Mouse (Mus musculus) lung, embryonic 16.5 days (tissue): ENCODE measurements around the gene Mecom. TPM values are rescaled to one million over a fixed set of nuclear protein-coding genes. Genes with fewer than 3 reads are reported as not detected.

Experiments used
- ATAC-seq: fragments of 200-750 bp; cut with Nextera tagmentation; 2 replicates; pipeline ENCODE4 v1.8.0; 2017; ENCODE audit warnings: low read depth, mild to moderate bottlenecking, moderate library complexity
- H3K27ac ChIP-seq: fragments of 300-500 bp; sonication (generic); 2 replicates; pipeline ENCODE4 v1.5.1; 2014; ENCODE audit warnings: mild to moderate bottlenecking, control low read depth, low read length
- H3K27me3 ChIP-seq: fragments of 300-500 bp; sonication (generic); 2 replicates; pipeline ENCODE4 v1.6.1; 2014; ENCODE audit warnings: low read depth, low read length, mixed read lengths; ENCODE audit not compliant: control insufficient read depth, insufficient read depth
- H3K36me3 ChIP-seq: fragments of 300-500 bp; sonication (generic); 2 replicates; pipeline ENCODE4 v1.6.1; 2014; ENCODE audit warnings: low read length; ENCODE audit not compliant: control insufficient read depth, insufficient read depth
- H3K4me1 ChIP-seq: fragments of 300-500 bp; sonication (generic); replicated peaks from 2 replicates; pipeline ENCODE4 v1.6.1; 2014; ENCODE audit warnings: low read length, mixed read lengths; ENCODE audit not compliant: control insufficient read depth, insufficient read depth
- H3K4me2 ChIP-seq: fragments of 300-500 bp; sonication (generic); 2 replicates; pipeline ENCODE4 v1.6.1; 2014; ENCODE audit warnings: low read depth, low read length, control low read depth
- H3K4me3 ChIP-seq: fragments of 300-500 bp; sonication (generic); 2 replicates; pipeline ENCODE4 v1.5.1; 2014; ENCODE audit warnings: mild to moderate bottlenecking, low read length, control low read depth
- H3K9ac ChIP-seq: fragments of 300-500 bp; sonication (generic); 2 replicates; pipeline ENCODE4 v1.6.1; 2014; ENCODE audit warnings: low read length, control low read depth
- H3K9me3 ChIP-seq: fragments of 300-500 bp; sonication (generic); 2 replicates; pipeline ENCODE4 v1.6.1; 2016; ENCODE audit warnings: low read length; ENCODE audit not compliant: control insufficient read depth
- WGBS: fragments of 180-500 bp; shearing (Covaris S2); extraction: QIAGEN DNeasy Blood & Tissue Kit; methylation state at CpG from one replicate; pipeline ENCODE4 v1.1.7; 2014; 5-methylcytosine and 5-hydroxymethylcytosine counted together
- polyA plus RNA-seq: library from polyadenylated mRNA; unstranded; fragments of >200 nt; fragmentation: Nextera tagmentation; extraction: Ambion mirVana; gene quantifications from 2 replicates; pipeline ENCODE4 v1.2.1, GENCODE M21; 2015

The Mecom gene
- polyA plus RNA-seq, 1 experiment from 2014 or later, result 73.4 TPM

DNA sequence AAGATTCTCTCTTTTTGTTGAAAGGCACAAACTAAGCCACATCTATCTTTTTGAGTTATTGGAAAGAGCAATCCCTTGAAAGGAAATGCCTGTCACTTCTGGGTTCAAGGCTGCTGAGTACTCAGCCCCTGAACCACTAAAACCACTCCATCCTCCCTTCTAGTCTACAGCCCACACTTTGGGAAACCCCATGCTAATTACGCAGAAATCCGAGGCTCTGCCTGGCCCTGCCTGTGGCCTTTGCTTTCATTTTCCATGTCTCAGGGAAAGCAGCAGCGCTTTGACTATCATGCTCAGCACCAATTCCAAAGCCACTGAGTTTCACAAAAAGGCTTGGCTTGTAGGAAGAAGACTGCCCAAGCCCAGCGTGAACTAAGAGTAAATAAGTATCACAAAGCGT lies 70.8 kb downstream of the Mecom start:
- no peak overlapping the region for H3K4me3 ChIP-seq
- H3K9ac ChIP-seq, result no peak overlapping the region
- no peak for ATAC-seq
- no peak overlapping the region for H3K27ac ChIP-seq
- H3K27me3 ChIP-seq, result no peaks in the 10 kb centered on the region
- H3K36me3 ChIP-seq, result no peaks in the 10 kb centered on the region
- 51% methylated on average over 5 of the region's 5 CpGs for WGBS
- H3K9me3 ChIP-seq, result no peaks in the 10 kb centered on the region
- peaks cover 13% of the 10 kb centered on the region for H3K4me1 ChIP-seq
- H3K4me2 ChIP-seq, result no peak overlapping the region

DNA sequence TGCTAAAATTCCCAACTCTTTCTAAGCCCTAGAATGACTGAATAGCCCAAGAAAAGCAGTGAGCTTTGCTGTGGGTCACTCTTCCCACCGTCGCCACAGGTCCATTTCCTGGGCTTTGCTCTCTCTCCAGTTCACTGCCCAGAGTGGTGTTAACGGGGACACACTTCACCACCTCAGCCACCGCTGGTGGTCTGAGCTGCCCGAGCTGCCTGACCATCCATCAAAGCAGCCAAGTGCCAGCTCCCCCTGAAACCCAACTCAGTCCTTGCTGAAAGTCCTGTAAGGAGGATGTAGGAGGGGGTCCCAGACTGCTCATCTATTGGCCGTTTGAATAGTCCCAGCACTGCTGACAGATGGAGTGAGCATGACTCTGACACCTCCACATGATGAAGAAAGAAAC lies 72.2 kb downstream of the Mecom start:
- Histone ChIP-seq H3K4me2 (no peak overlapping the region), H3K27me3 (no peaks in the 10 kb centered on the region), H3K9ac (no peak overlapping the region), H3K4me1 (peaks cover 10% of the 10 kb centered on the region), H3K36me3 (no peaks in the 10 kb centered on the region), H3K27ac (no peak overlapping the region), H3K9me3 (no peaks in the 10 kb centered on the region), H3K4me3 (no peak overlapping the region)
- WGBS, result 43% methylated on average over 6 of the region's 6 CpGs
- no peak for ATAC-seq

- peak; percentile 59 for ATAC-seq
These were observed 79.6 kb downstream of the Mecom start for GRCm38 (mm10) chr3:30468068-30468835.

GRCm38 (mm10) chr3:30466031-30466650 lies 81.7 kb downstream of the Mecom start:
- no peak overlapping the region for H3K9ac ChIP-seq
- peaks cover 18% of the 10 kb centered on the region for H3K4me1 ChIP-seq
- H3K27me3 ChIP-seq, result no peaks in the 10 kb centered on the region
- no peaks in the 10 kb centered on the region; the same call in 1 of the 2 replicates for H3K9me3 ChIP-seq
- no peak for ATAC-seq
- H3K4me2 ChIP-seq, result no peak overlapping the region
- 59% methylated on average over 11 of the region's 11 CpGs for WGBS
- H3K27ac ChIP-seq, result no peak overlapping the region
- H3K36me3 ChIP-seq, result no peaks in the 10 kb centered on the region
- no peak overlapping the region for H3K4me3 ChIP-seq

More at GRCm38 (mm10) chr3:30468068-30468835, 79.6 kb downstream of the Mecom start:
- Histone ChIP-seq H3K9me3 (no peaks in the 10 kb centered on the region), H3K36me3 (no peaks in the 10 kb centered on the region), H3K4me3 (no peak overlapping the region), H3K27me3 (no peaks in the 10 kb centered on the region), H3K9ac (no peak overlapping the region), H3K4me1 (peaks cover 14% of the 10 kb centered on the region; the same call in 1 of the 2 replicates), H3K27ac (peak overlapping the region; percentile 70), H3K4me2 (no peak overlapping the region)
- 33% methylated on average over 7 of the region's 7 CpGs for WGBS

- Histone ChIP-seq H3K9me3 (no peaks in the 10 kb centered on the region; the same call in 1 of the 2 replicates), H3K36me3 (no peaks in the 10 kb centered on the region), H3K4me2 (no peak overlapping the region), H3K27ac (no peak overlapping the region), H3K9ac (no peak overlapping the region), H3K27me3 (no peaks in the 10 kb centered on the region), H3K4me3 (no peak overlapping the region), H3K4me1 (peaks cover 19% of the 10 kb centered on the region)
- WGBS, result 74% methylated on average over 3 of the region's 3 CpGs
- ATAC-seq, result no peak
These were observed 83.3 kb downstream of the Mecom start for GRCm38 (mm10) chr3:30464497-30464896.

- H3K27me3 ChIP-seq, result no peaks in the 10 kb centered on the region
- H3K36me3 ChIP-seq, result no peaks in the 10 kb centered on the region
- no peak overlapping the region for H3K4me2 ChIP-seq
- peaks cover 21% of the 10 kb centered on the region for H3K4me1 ChIP-seq
- no peak overlapping the region for H3K9ac ChIP-seq
- no peak overlapping the region for H3K27ac ChIP-seq
- no peaks in the 10 kb centered on the region; the same call in 1 of the 2 replicates for H3K9me3 ChIP-seq
- no peak for ATAC-seq
- 87% methylated on average over 2 of the region's 2 CpGs for WGBS
- H3K4me3 ChIP-seq, result no peak overlapping the region
These were observed 86.0 kb downstream of the Mecom start for GRCm38 (mm10) chr3:30461831-30462230.

GRCm38 (mm10) chr3:30460890-30461578 lies 86.8 kb downstream of the Mecom start:
- peak; percentile 91 for ATAC-seq
- Histone ChIP-seq H3K4me3 (no peak overlapping the region), H3K27me3 (no peaks in the 10 kb centered on the region), H3K27ac (peak overlapping the region; percentile 56), H3K9ac (no peak overlapping the region), H3K36me3 (no peaks in the 10 kb centered on the region), H3K9me3 (no peaks in the 10 kb centered on the region; the same call in 1 of the 2 replicates), H3K4me2 (peak overlapping the region; percentile 2; the same call in 1 of the 2 replicates), H3K4me1 (peaks cover 19% of the 10 kb centered on the region)
- WGBS, result 50% methylated on average over 9 of the region's 9 CpGs

GRCm38 (mm10) chr3:30459626-30460025 lies 88.2 kb downstream of the Mecom start:
- WGBS, result 88% methylated on average over 4 of the region's 4 CpGs

More at GRCm38 (mm10) chr3:30459626-30460025, 88.2 kb downstream of the Mecom start:
- no peak overlapping the region for H3K4me3 ChIP-seq
- H3K4me2 ChIP-seq, result no peak overlapping the region
- no peak overlapping the region for H3K27ac ChIP-seq
- no peak for ATAC-seq
- H3K27me3 ChIP-seq, result no peaks in the 10 kb centered on the region
- no peaks in the 10 kb centered on the region; the same call in 1 of the 2 replicates for H3K9me3 ChIP-seq
- peaks cover 15% of the 10 kb centered on the region for H3K4me1 ChIP-seq
- H3K36me3 ChIP-seq, result no peaks in the 10 kb centered on the region
- H3K9ac ChIP-seq, result no peak overlapping the region
